Mouse (Mus musculus) stomach, postnatal 0 days (tissue): ENCODE data around the gene Avpi1. TPM values are rescaled to one million over a fixed set of nuclear protein-coding genes. Genes with fewer than 3 reads are reported as not detected.

Experiments
- ATAC-seq: fragments of 200-750 bp; cut with Nextera tagmentation; 2 replicates; pipeline ENCODE4 v1.8.0; 2017; ENCODE audit not compliant: low FRiP score, low TSS enrichment
- DNase-seq: peaks from one replicate; pipeline ENCODE4 v3.0.0-alpha.2; 2016; ENCODE audit warnings: low spot score
- H3K27ac ChIP-seq: fragments of 300-500 bp; sonication (generic); replicated peaks from 2 replicates; pipeline ENCODE4 v1.5.1; 2014; ENCODE audit warnings: mild to moderate bottlenecking, control low read depth
- H3K27me3 ChIP-seq: fragments of 300-500 bp; sonication (generic); 2 replicates; pipeline ENCODE4 v1.6.1; 2014; ENCODE audit warnings: low read length; ENCODE audit not compliant: control insufficient read depth, insufficient read depth
- H3K36me3 ChIP-seq: fragments of 300-500 bp; sonication (generic); 2 replicates; pipeline ENCODE4 v1.6.1; 2014; ENCODE audit warnings: low read length, mixed read lengths; ENCODE audit not compliant: control insufficient read depth, insufficient read depth
- H3K4me1 ChIP-seq: fragments of 300-500 bp; sonication (generic); replicated peaks from 2 replicates; pipeline ENCODE4 v1.6.1; 2014; ENCODE audit warnings: antibody characterized with exemption; ENCODE audit not compliant: control insufficient read depth, insufficient read depth
- H3K4me2 ChIP-seq: fragments of 300-500 bp; sonication (generic); replicated peaks from 2 replicates; pipeline ENCODE4 v1.6.1; 2014; ENCODE audit warnings: low read depth, mild to moderate bottlenecking, control low read depth, moderate library complexity
- H3K4me3 ChIP-seq: fragments of 300-500 bp; sonication (generic); 2 replicates; pipeline ENCODE4 v1.5.1; 2014; ENCODE audit warnings: low read depth, low read length, control low read depth
- H3K9ac ChIP-seq: fragments of 300-500 bp; sonication (generic); 2 replicates; pipeline ENCODE4 v1.6.1; 2014; ENCODE audit warnings: mild to moderate bottlenecking, low read length, control low read depth, mixed read lengths
- H3K9me3 ChIP-seq: fragments of 300-500 bp; sonication (generic); 2 replicates; pipeline ENCODE4 v1.6.1; 2016; ENCODE audit warnings: low read length; ENCODE audit not compliant: control insufficient read depth
- CTCF ChIP-seq: IDR thresholded peaks from 2 replicates; pipeline ENCODE4 v1.5.1; 2016; ENCODE audit warnings: antibody characterized with exemption, low read depth, mild to moderate bottlenecking, moderate library complexity
- EP300 ChIP-seq: optimal IDR thresholded peaks from 2 replicates; pipeline ENCODE3; 2016; ENCODE audit warnings: antibody characterized with exemption
- WGBS: fragments of 180-500 bp; shearing (Covaris S2); extraction: QIAGEN DNeasy Blood & Tissue Kit; methylation state at CpG from one replicate; pipeline ENCODE4 v1.1.7; 2014; 5-methylcytosine and 5-hydroxymethylcytosine counted together
- polyA plus RNA-seq: library from polyadenylated mRNA; unstranded; fragments of >200 nt; fragmentation: Nextera tagmentation; extraction: Ambion mirVana; gene quantifications from 2 replicates; pipeline ENCODE4 v1.2.1, GENCODE M21; 2015

The Avpi1 gene
- polyA plus RNA-seq, 1 experiment from 2014 or later, result 108 TPM

GRCm38 (mm10) chr19:42146276-42147010 is 17.6 kb upstream of the Avpi1 start:
- peaks cover 12% of the 10 kb centered on the region for H3K4me1 ChIP-seq
- H3K9me3 ChIP-seq, result no peaks in the 10 kb centered on the region
- peak overlapping the region; percentile 92 for H3K4me2 ChIP-seq
- H3K4me3 ChIP-seq, result no peak overlapping the region
- no peak for DNase-seq
- no peaks in the 10 kb centered on the region for H3K27me3 ChIP-seq
- WGBS, result 87% methylated on average over 9 of the region's 9 CpGs
- peak overlapping the region; percentile 96 for H3K27ac ChIP-seq
- no peaks in the 10 kb centered on the region for H3K36me3 ChIP-seq
- ATAC-seq, result no peak
- peak overlapping the region; percentile 36; the same call in 1 of the 2 replicates for H3K9ac ChIP-seq
- TF ChIP-seq CTCF, result no peak
- TF ChIP-seq EP300, result no peak

GRCm38 (mm10) chr19:42145731-42146130 is 16.9 kb upstream of the Avpi1 start:
- Histone ChIP-seq H3K4me2 (no peak overlapping the region), H3K4me1 (peaks cover 12% of the 10 kb centered on the region), H3K36me3 (no peaks in the 10 kb centered on the region), H3K9me3 (no peaks in the 10 kb centered on the region), H3K4me3 (no peak overlapping the region), H3K27ac (no peak overlapping the region), H3K27me3 (no peaks in the 10 kb centered on the region), H3K9ac (no peak overlapping the region)
- no peak for TF ChIP-seq EP300
- TF ChIP-seq CTCF, result no peak
- DNase-seq (no peak), ATAC-seq (no peak)
- WGBS, result 91% methylated on average over 2 of the region's 2 CpGs

DNA sequence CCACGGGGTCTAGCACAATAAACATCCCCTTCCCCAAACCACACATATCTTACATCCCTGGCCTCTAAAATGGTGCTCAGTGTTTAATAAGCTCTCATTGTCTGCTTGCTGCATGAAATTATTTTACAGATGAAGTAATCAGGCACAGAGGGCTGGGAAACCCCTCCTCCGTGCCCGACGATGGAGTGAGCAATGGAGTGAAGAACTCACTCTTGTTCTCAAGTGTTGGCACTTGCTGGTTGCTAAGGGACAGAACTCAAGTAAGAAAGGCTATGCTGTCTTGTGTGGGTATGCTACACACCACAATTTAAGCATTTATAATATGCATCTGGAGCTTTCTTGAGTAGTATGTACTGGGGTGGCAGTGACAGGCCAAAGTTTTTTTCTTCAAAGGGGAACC is 16.4 kb upstream of the Avpi1 start:
- Histone ChIP-seq H3K27ac (peak overlapping the region; percentile 84), H3K4me3 (no peak overlapping the region), H3K4me1 (peaks cover 12% of the 10 kb centered on the region), H3K4me2 (no peak overlapping the region), H3K36me3 (no peaks in the 10 kb centered on the region), H3K27me3 (no peaks in the 10 kb centered on the region), H3K9me3 (no peaks in the 10 kb centered on the region), H3K9ac (no peak overlapping the region)
- TF ChIP-seq CTCF, result no peak
- TF ChIP-seq EP300, result no peak
- ATAC-seq (no peak), DNase-seq (no peak)
- 47% methylated on average over 4 of the region's 4 CpGs for WGBS

- peak; percentile 87 for DNase-seq
- TF ChIP-seq EP300 (no peak), CTCF (peak; percentile 85)
- Histone ChIP-seq H3K9me3 (no peaks in the 10 kb centered on the region), H3K9ac (no peak overlapping the region), H3K4me2 (no peak overlapping the region), H3K4me3 (no peak overlapping the region), H3K27ac (peak overlapping the region; percentile 84), H3K4me1 (peaks cover 9% of the 10 kb centered on the region), H3K36me3 (no peaks in the 10 kb centered on the region), H3K27me3 (no peaks in the 10 kb centered on the region)
- ATAC-seq, result no peak
- WGBS, result 18% methylated on average over 8 of the region's 8 CpGs
Measured at GRCm38 (mm10) chr19:42144541-42145167, 15.8 kb upstream of the Avpi1 start.

- H3K9ac ChIP-seq, result no peak overlapping the region
- peak overlapping the region; percentile 63; the same call in 1 of the 2 replicates for H3K27ac ChIP-seq
- H3K9me3 ChIP-seq, result no peaks in the 10 kb centered on the region
- no peaks in the 10 kb centered on the region for H3K27me3 ChIP-seq
- H3K4me2 ChIP-seq, result no peak overlapping the region
- WGBS, result 40% methylated on average over 6 of the region's 6 CpGs
- H3K4me3 ChIP-seq, result no peak overlapping the region
- 0 out of 2 replicates have a peak, but pooled peaks cover 6% of the 10 kb centered on the region for H3K4me1 ChIP-seq
- H3K36me3 ChIP-seq, result no peaks in the 10 kb centered on the region
- no peak for ATAC-seq
- DNase-seq, result no peak
- no peak for TF ChIP-seq CTCF
- TF ChIP-seq EP300, result no peak
Measured at GRCm38 (mm10) chr19:42144067-42144466, 15.2 kb upstream of the Avpi1 start.

- no peak for TF ChIP-seq EP300
- no peak for TF ChIP-seq CTCF
- Histone ChIP-seq H3K4me2 (no peak overlapping the region), H3K4me3 (no peak overlapping the region), H3K9me3 (no peaks in the 10 kb centered on the region), H3K4me1 (0 out of 2 replicates have a peak, but pooled peaks cover 6% of the 10 kb centered on the region), H3K36me3 (no peaks in the 10 kb centered on the region), H3K27ac (no peak overlapping the region), H3K27me3 (no peaks in the 10 kb centered on the region), H3K9ac (no peak overlapping the region)
- ATAC-seq (no peak), DNase-seq (no peak)
- 71% methylated on average over 2 of the region's 2 CpGs for WGBS
Measured at GRCm38 (mm10) chr19:42142757-42143156, 13.9 kb upstream of the Avpi1 start.
